Comparison of ENCODE assay signal across 13 mouse cellular contexts in genomic region chr17:6886445-6886844, GRCm38 (mm10).
"Had no signal": no experiment of that assay in that cellular context is flagged by ENCODE, and none has a peak within 500 bp of the region (broad histone marks: within the 10 kb centered on the region; RNA-seq: fewer than 3 reads in every experiment).

No protein-coding gene starts in this region.

- H3K27me3 ChIP-seq: neural tube, embryonic 12.5 days had no signal

- H3K4me1 ChIP-seq: limb, embryonic 13.5 days; neural tube, embryonic 12.5 days had no signal

- H3K9me3 ChIP-seq: limb, embryonic 13.5 days; megakaryocyte, embryonic 14.5 days; neural tube, embryonic 12.5 days had no signal

- DNase-seq: kidney, adult 11 months; kidney, adult 9 months; kidney, postnatal 10 days; kidney, postnatal 4 days; left cerebral cortex, postnatal 4 days; lung, adult 18-20 months; lung, postnatal 4 days; midbrain, embryonic 14.5 days had no signal

- H3K27ac ChIP-seq: limb, embryonic 13.5 days; liver, embryonic 14.5 days; neural tube, embryonic 12.5 days; stomach, postnatal 0 days had no signal

- H3K36me3 ChIP-seq: limb, embryonic 13.5 days; neural tube, embryonic 12.5 days had no signal

- H3K4me3 ChIP-seq: limb, embryonic 13.5 days; megakaryocyte, embryonic 14.5 days; neural tube, embryonic 12.5 days had no signal
